Mouse (Mus musculus): Measurements from ENCODE around the gene 3110040M04Rik. TPM values are rescaled to one million over a fixed set of nuclear protein-coding genes. Genes with fewer than 3 reads are reported as not detected.

Gene 3110040M04Rik
- polyA plus RNA-seq, 1 experiment from 2014 or later, result not detected

DNA sequence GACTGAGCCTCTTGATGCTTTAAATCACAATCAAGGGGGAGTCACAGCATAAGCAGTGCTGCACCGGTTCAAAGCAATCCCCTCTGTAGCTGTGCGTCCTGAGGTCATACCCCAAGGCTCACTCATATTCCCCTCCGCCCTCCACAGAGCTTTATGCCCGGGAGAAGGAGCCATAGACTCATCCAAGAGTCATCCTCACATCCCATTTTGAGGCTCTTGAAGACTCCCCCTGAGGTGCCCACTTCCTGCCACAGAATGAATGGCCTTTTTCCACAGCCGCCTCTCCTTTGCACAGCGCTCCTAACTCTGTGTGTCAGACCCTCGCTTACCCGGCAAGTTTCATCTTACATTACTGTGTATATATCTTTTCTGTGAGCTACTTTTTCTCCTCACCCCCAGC is 23.6 kb downstream of the 3110040M04Rik start:
- 82% methylated on average over 8 of the region's 8 CpGs for WGBS

DNA sequence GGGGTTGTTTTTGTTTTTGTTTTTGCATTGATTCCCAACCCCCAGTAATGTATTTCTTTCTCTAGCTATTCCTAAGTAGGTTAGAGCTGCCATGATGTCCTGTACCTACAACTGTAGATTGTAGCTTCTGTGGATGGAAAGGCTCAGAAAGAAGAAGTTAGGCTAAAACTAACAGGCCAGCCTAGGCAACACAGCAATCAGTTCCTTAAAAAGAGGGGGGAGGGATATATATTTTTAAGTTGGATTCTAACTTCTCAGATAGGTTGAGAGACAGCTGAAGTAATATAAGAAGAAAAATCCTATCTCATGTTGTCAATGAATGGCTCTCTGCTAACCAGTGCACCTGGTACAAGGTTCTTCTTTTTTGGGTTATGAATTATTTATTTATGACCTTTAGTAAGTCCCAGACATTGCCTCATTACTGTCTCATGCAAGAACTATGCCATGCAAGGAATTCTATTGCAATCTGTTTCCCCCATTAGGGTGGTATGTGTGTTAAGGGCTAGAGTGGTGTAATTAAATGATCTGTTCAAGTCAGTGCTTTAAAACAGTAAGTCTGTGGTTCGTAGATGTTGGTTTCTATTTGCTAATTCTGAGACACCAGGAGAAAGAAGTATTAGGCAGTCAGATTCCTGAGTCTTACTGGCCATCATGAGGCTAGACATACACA is 24.5 kb downstream of the 3110040M04Rik start:
- 86% methylated on average over 1 of the region's 1 CpGs for WGBS
- H3K4me3 ChIP-seq, result no peak overlapping the region
- no peaks in the 10 kb centered on the region for H3K27me3 ChIP-seq (ENCODE audit: insufficient read depth, poor library complexity, severe bottlenecking)
- H3K36me3 ChIP-seq, result no peaks in the 10 kb centered on the region
- H3K9me3 ChIP-seq, result no peaks in the 10 kb centered on the region
- no peak overlapping the region for H3K27ac ChIP-seq
- no peak for DNase-seq (ENCODE audit: low spot score)
- no peaks in the 10 kb centered on the region for H3K4me1 ChIP-seq (replicated peaks)

More for the DNA sequence above, 23.6 kb downstream of the 3110040M04Rik start:
- DNase-seq (ENCODE audit: low spot score), result no peak
- Histone ChIP-seq H3K4me1 (replicated peaks) (no peaks in the 10 kb centered on the region), H3K9me3 (no peaks in the 10 kb centered on the region), H3K36me3 (no peaks in the 10 kb centered on the region), H3K27ac (no peak overlapping the region), H3K4me3 (no peak overlapping the region), H3K27me3 (ENCODE audit: insufficient read depth, poor library complexity, severe bottlenecking) (no peaks in the 10 kb centered on the region)

- H3K27me3 ChIP-seq (ENCODE audit: insufficient read depth, poor library complexity, severe bottlenecking), result no peaks in the 10 kb centered on the region
- peaks cover 15% of the 10 kb centered on the region for H3K4me1 ChIP-seq (replicated peaks)
- 90% methylated on average over 3 of the region's 3 CpGs for WGBS
- no peaks in the 10 kb centered on the region for H3K36me3 ChIP-seq
- no peak overlapping the region for H3K4me3 ChIP-seq
- no peaks in the 10 kb centered on the region for H3K9me3 ChIP-seq
- H3K27ac ChIP-seq, result no peak overlapping the region
- DNase-seq (ENCODE audit: low spot score), result no peak
Measured at GRCm38 (mm10) chr1:151232346-151232745, 28.4 kb downstream of the 3110040M04Rik start.

GRCm38 (mm10) chr1:151233756-151234155 is 29.8 kb downstream of the 3110040M04Rik start:
- no peaks in the 10 kb centered on the region for H3K36me3 ChIP-seq
- H3K27me3 ChIP-seq (ENCODE audit: insufficient read depth, poor library complexity, severe bottlenecking), result no peaks in the 10 kb centered on the region
- H3K9me3 ChIP-seq, result no peaks in the 10 kb centered on the region
- WGBS, result 86% methylated on average over 3 of the region's 3 CpGs
- H3K4me3 ChIP-seq, result no peak overlapping the region
- no peak overlapping the region for H3K27ac ChIP-seq
- peaks cover 15% of the 10 kb centered on the region for H3K4me1 ChIP-seq (replicated peaks)
- no peak for DNase-seq (ENCODE audit: low spot score)

DNA sequence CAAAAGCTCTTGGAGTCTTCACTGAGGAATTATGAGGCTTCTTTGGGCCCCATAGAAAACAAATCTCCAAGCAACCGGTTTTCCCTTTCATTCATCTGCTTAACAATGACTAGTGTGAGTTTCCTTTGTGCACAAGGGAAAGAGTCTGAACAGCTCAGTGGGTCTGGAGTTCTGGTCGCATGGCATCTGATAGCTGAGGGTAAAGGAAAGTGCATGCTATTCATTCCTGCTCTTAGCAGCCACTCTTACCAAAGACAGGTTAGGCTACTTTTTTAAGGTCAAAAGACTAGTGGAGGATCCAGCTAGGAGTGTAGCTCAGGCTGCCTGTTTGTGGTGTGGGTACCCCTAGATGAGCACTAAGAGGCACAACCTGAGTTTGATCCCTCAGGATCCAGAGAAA is 31.7 kb downstream of the 3110040M04Rik start:
- DNase-seq (ENCODE audit: low spot score), result no peak
- no peak overlapping the region for H3K4me3 ChIP-seq

GRCm38 (mm10) chr1:151236141-151236930 is 32.4 kb downstream of the 3110040M04Rik start:
- Histone ChIP-seq H3K4me1 (replicated peaks) (peaks cover 15% of the 10 kb centered on the region), H3K4me3 (no peak overlapping the region), H3K27ac (peak overlapping the region; percentile 67), H3K36me3 (0 out of 2 replicates have a peak, but pooled peaks cover 2% of the 10 kb centered on the region), H3K9me3 (peaks cover 4% of the 10 kb centered on the region; the same call in 1 of the 2 replicates), H3K27me3 (ENCODE audit: insufficient read depth, poor library complexity, severe bottlenecking) (no peaks in the 10 kb centered on the region)
- WGBS, result 77% methylated on average over 13 of the region's 13 CpGs
- no peak for DNase-seq (ENCODE audit: low spot score)

More for the DNA sequence above, 31.7 kb downstream of the 3110040M04Rik start:
- 13% methylated on average over 2 of the region's 2 CpGs for WGBS
- Histone ChIP-seq H3K27ac (peak overlapping the region; percentile 67), H3K36me3 (0 out of 2 replicates have a peak, but pooled peaks cover 2% of the 10 kb centered on the region), H3K27me3 (ENCODE audit: insufficient read depth, poor library complexity, severe bottlenecking) (no peaks in the 10 kb centered on the region), H3K9me3 (peaks cover 4% of the 10 kb centered on the region; the same call in 1 of the 2 replicates), H3K4me1 (replicated peaks) (peaks cover 15% of the 10 kb centered on the region)

DNA sequence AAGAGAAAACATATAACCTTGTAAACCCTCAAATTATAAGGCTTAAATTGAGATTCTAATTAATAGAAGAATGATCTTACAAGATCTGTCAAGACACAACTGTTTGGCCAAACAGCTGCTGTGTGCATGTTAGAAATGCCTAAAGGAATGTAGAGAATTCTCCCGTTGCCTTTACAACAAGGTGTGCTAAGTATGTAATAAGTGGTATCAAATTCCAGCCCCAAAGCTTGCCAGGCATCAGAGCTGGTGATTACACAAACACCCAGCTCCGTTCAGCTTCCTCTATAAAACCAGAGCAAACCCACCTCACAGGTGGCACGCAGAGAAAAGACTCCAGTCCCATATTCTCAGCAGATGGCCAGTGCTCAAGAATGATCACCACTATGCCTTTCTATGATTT is 33.9 kb downstream of the 3110040M04Rik start:
- no peak for DNase-seq (ENCODE audit: low spot score)
- WGBS, result 75% methylated on average over 3 of the region's 3 CpGs
- H3K27me3 ChIP-seq (ENCODE audit: insufficient read depth, poor library complexity, severe bottlenecking), result no peaks in the 10 kb centered on the region
- peaks cover 15% of the 10 kb centered on the region for H3K4me1 ChIP-seq (replicated peaks)
- 0 out of 2 replicates have a peak, but pooled peaks cover 2% of the 10 kb centered on the region for H3K36me3 ChIP-seq
- H3K9me3 ChIP-seq, result peaks cover 4% of the 10 kb centered on the region; the same call in 1 of the 2 replicates
- no peak overlapping the region for H3K4me3 ChIP-seq
- H3K27ac ChIP-seq, result no peak overlapping the region

DNA sequence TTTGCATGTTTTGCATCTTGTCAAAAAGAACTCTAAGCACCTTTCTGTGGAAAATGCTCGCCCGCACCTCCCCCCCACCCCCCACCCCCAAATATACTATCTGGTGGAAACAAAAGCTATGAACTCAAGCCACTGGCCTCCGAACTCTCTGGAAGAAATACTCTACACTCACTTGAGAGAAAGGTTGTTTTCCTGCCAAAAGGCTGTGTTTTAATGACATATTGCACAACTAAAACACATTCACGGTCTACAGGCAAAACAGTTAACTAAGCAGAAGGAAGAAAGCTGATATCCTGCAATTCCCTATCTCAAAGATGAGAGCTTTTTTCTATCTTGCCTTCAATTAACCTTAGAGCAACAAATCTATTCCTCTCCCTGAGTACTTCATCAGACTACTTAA is 39.4 kb downstream of the 3110040M04Rik start:
- Histone ChIP-seq H3K4me1 (replicated peaks) (no peaks in the 10 kb centered on the region), H3K4me3 (no peak overlapping the region), H3K27ac (no peak overlapping the region), H3K36me3 (0 out of 2 replicates have a peak, but pooled peaks cover 2% of the 10 kb centered on the region), H3K9me3 (peaks cover 4% of the 10 kb centered on the region; the same call in 1 of the 2 replicates), H3K27me3 (ENCODE audit: insufficient read depth, poor library complexity, severe bottlenecking) (no peaks in the 10 kb centered on the region)
- no peak for DNase-seq (ENCODE audit: low spot score)
- 93% methylated on average over 4 of the region's 4 CpGs for WGBS

GRCm38 (mm10) chr1:151244013-151244412 is 40.1 kb downstream of the 3110040M04Rik start:
- H3K9me3 ChIP-seq, result peaks cover 4% of the 10 kb centered on the region; the same call in 1 of the 2 replicates
- WGBS, result 93% methylated on average over 5 of the region's 5 CpGs
- DNase-seq (ENCODE audit: low spot score), result no peak

DNA sequence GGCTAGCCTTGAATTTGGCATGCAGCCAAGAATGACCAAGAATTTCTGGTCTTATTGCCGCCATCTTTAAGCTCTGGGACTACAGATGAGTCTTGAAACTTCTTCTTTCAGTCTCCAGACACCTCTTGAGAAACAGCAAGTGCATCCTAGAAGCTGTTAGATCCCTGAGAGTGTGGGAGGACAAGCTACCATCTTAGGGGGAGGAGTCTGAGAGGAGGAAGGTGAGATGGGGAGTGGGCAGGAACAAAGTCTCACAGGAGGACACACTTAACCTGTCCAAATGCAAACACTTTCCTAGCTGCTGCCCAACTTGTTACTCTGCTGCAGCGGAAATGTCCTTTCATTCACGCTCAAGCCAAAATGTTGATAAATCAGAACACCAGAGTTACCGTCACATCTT is 40.8 kb downstream of the 3110040M04Rik start:
- no peak overlapping the region for H3K4me3 ChIP-seq

More at GRCm38 (mm10) chr1:151244013-151244412, 40.1 kb downstream of the 3110040M04Rik start:
- Histone ChIP-seq H3K4me1 (replicated peaks) (no peaks in the 10 kb centered on the region), H3K4me3 (no peak overlapping the region), H3K27me3 (ENCODE audit: insufficient read depth, poor library complexity, severe bottlenecking) (no peaks in the 10 kb centered on the region), H3K36me3 (0 out of 2 replicates have a peak, but pooled peaks cover 2% of the 10 kb centered on the region), H3K27ac (no peak overlapping the region)

GRCm38 (mm10) chr1:151245165-151245564 is 41.2 kb downstream of the 3110040M04Rik start:
- no peak for DNase-seq (ENCODE audit: low spot score)
- Histone ChIP-seq H3K36me3 (0 out of 2 replicates have a peak, but pooled peaks cover 2% of the 10 kb centered on the region), H3K27ac (no peak overlapping the region), H3K27me3 (ENCODE audit: insufficient read depth, poor library complexity, severe bottlenecking) (no peaks in the 10 kb centered on the region), H3K4me1 (replicated peaks) (no peaks in the 10 kb centered on the region), H3K4me3 (no peak overlapping the region), H3K9me3 (peaks cover 4% of the 10 kb centered on the region; the same call in 1 of the 2 replicates)
- 84% methylated on average over 10 of the region's 10 CpGs for WGBS

More for the DNA sequence above, 40.8 kb downstream of the 3110040M04Rik start:
- Histone ChIP-seq H3K9me3 (peaks cover 4% of the 10 kb centered on the region; the same call in 1 of the 2 replicates), H3K27me3 (ENCODE audit: insufficient read depth, poor library complexity, severe bottlenecking) (no peaks in the 10 kb centered on the region), H3K36me3 (0 out of 2 replicates have a peak, but pooled peaks cover 2% of the 10 kb centered on the region), H3K27ac (no peak overlapping the region), H3K4me1 (replicated peaks) (no peaks in the 10 kb centered on the region)
- 93% methylated on average over 4 of the region's 4 CpGs for WGBS
- no peak for DNase-seq (ENCODE audit: low spot score)

DNA sequence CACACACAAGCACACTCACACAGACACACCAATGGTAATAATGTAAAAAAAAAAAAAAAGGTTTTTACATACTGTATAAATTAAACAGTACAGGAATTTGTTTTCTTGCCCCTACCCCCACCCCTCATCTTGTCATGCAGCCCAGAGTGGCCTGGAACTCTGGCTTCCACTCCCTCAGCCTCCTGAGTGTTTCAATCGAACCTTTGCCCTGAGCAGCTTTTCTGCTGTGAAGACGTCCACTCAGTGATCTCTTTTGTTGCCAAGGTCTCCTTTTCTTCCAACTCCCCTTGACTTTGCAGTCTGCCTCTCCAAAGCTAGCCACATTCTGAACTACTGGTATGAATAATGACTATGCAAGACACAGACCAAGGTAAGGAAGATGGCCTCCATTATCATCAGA is 41.9 kb downstream of the 3110040M04Rik start:
- no peak for DNase-seq (ENCODE audit: low spot score)
- no peak overlapping the region for H3K4me3 ChIP-seq
- no peaks in the 10 kb centered on the region for H3K9me3 ChIP-seq
- no peak overlapping the region for H3K27ac ChIP-seq
- WGBS, result 74% methylated on average over 2 of the region's 2 CpGs
- peaks cover 4% of the 10 kb centered on the region for H3K4me1 ChIP-seq (replicated peaks)
- no peaks in the 10 kb centered on the region for H3K36me3 ChIP-seq
- H3K27me3 ChIP-seq (ENCODE audit: insufficient read depth, poor library complexity, severe bottlenecking), result no peaks in the 10 kb centered on the region

DNA sequence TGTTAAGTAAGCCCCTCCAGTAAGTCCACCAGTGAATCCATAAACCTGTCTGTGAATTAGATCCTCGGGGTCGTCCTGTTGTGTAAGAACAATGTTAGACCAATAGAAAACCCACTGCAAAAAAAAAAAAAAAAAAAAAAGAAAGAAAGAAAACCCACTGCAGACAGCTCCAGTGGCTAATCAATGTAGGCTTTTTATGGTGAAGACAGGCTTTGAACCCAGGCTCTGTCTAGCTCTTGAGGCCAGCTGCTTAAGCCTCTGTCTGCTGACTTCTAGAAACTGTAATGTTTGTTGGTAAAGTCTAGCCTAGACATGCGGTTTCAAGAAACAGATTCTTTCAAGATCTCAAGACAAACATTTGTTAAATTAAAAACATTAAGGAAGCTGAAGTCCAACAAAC is 46.2 kb downstream of the 3110040M04Rik start:
- DNase-seq (ENCODE audit: low spot score), result no peak
- no peak overlapping the region for H3K27ac ChIP-seq
- no peaks in the 10 kb centered on the region for H3K36me3 ChIP-seq
- H3K27me3 ChIP-seq (ENCODE audit: insufficient read depth, poor library complexity, severe bottlenecking), result no peaks in the 10 kb centered on the region
- no peak overlapping the region for H3K4me3 ChIP-seq
- no peaks in the 10 kb centered on the region for H3K9me3 ChIP-seq
- peaks cover 12% of the 10 kb centered on the region for H3K4me1 ChIP-seq (replicated peaks)
- 86% methylated on average over 3 of the region's 3 CpGs for WGBS
